Mouse (Mus musculus) macrophage (primary cell): ENCODE measurements around the gene Nme9. TPM values are rescaled to one million over a fixed set of nuclear protein-coding genes. Genes with fewer than 3 reads are reported as not detected.

Experiments used
- H3K27ac ChIP-seq: fragments of 350-480 bp; formaldehyde crosslinking; 2 replicates; pipeline ENCODE4 v1.9.0; 2021
- H3K36me3 ChIP-seq: fragments of 350-480 bp; formaldehyde crosslinking; 2 replicates; pipeline ENCODE4 v1.9.0; 2021; ENCODE audit errors: inconsistent target
- H3K4me3 ChIP-seq: fragments of 350-480 bp; formaldehyde crosslinking; 2 replicates; pipeline ENCODE4 v1.9.0; 2021; ENCODE audit errors: inconsistent target
- H3K79me2 ChIP-seq: fragments of 350-480 bp; formaldehyde crosslinking; 2 replicates; pipeline ENCODE4 v1.9.0; 2021; ENCODE audit errors: inconsistent target
- WGBS: methylation state at CpG from one replicate; pipeline ENCODE4 v1.1.7; 2026; ENCODE audit warnings: inconsistent platforms; ENCODE audit not compliant: missing documents; 5-methylcytosine and 5-hydroxymethylcytosine counted together
- polyA plus RNA-seq: library from polyadenylated mRNA; stranded (reverse); fragments of 250-400 nt; gene quantifications from 3 replicates; pipeline ENCODE4 v1.2.4, GENCODE M21; 2018; ENCODE audit warnings: inconsistent platforms

The Nme9 gene
- polyA plus RNA-seq, 1 experiment from 2014 or later: not detected

DNA sequence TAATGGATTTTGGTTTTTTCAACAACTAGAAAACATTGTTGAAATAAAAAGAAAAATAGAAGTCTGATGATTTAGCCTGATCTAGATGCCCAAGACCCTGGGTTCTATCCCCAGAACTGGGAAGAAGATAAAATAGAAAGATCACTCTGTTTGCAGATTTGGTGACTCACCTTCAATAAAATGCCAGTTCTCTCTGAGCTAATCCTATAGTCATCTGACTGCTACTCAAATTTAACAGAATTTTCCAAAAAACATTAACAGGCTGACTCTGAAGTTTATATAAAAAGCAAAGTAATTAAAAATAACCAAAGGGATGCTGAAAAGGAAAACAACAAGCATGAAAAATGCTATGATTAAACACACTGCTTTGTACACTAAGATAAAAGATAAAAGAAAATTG lies 5.0 kb upstream of the Nme9 start:
- Histone ChIP-seq H3K79me2 (no peaks in the 10 kb centered on the region), H3K36me3 (no peaks in the 10 kb centered on the region), H3K4me3 (no peak overlapping the region), H3K27ac (no peak overlapping the region)

DNA sequence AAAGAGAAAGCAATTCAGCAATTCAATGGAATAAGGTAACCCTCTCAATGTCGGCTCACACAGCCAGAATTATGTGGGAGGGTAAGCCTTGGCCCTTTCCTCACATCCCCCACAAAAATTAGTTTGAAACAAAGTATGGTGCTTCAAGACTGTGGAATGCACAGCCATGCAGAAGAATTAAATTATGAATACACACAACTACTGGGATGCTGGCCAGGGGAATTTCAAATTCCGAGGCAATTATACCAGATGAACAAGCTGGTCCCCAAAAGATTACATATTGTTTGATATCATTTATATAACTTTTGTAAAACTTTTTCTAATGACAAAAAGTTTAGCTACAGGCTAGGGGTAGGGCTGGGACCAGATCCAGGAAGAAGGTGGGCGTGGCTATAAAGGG lies 4.0 kb upstream of the Nme9 start:
- no peaks in the 10 kb centered on the region for H3K36me3 ChIP-seq
- H3K4me3 ChIP-seq: no peak overlapping the region
- no peaks in the 10 kb centered on the region for H3K79me2 ChIP-seq
- no peak overlapping the region for H3K27ac ChIP-seq
- 93% methylated on average over 3 of the region's 3 CpGs for WGBS

- Histone ChIP-seq H3K79me2 (no peaks in the 10 kb centered on the region), H3K36me3 (no peaks in the 10 kb centered on the region), H3K4me3 (no peak overlapping the region), H3K27ac (no peak overlapping the region)
- 34% methylated on average over 8 of the region's 9 CpGs for WGBS
Observed at GRCm38 (mm10) chr9:99449886-99450647, 1.2 kb upstream of the Nme9 start.

GRCm38 (mm10) chr9:99454211-99454610 lies 2.9 kb downstream of the Nme9 start:
- 67% methylated on average over 4 of the region's 4 CpGs for WGBS
- no peaks in the 10 kb centered on the region for H3K36me3 ChIP-seq
- no peaks in the 10 kb centered on the region for H3K79me2 ChIP-seq
- H3K4me3 ChIP-seq: no peak overlapping the region
- H3K27ac ChIP-seq: no peak overlapping the region

GRCm38 (mm10) chr9:99458529-99459208 lies 7.4 kb downstream of the Nme9 start:
- Histone ChIP-seq H3K27ac (no peak overlapping the region), H3K4me3 (no peak overlapping the region), H3K79me2 (no peaks in the 10 kb centered on the region), H3K36me3 (no peaks in the 10 kb centered on the region)
- WGBS: 38% methylated on average over 12 of the region's 12 CpGs

DNA sequence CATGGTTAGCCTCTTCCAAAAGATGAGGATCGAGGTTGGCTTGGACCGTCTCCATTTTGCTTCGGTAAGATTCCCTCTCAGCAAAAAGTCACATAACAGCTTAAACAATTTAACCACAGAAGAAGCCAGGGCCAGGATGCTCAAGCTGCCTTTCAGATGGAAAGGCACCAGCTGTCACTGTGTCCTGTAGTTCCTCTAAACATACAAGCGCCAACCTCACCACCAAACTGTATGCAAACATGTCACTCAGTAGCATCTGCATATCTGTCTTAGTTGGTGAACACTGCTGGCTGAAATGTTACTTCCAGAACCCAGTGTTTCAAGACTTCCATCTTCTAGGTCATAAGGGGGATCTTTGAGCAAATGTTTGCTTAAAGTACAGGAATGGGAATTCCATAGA lies 8.5 kb downstream of the Nme9 start:
- no peak overlapping the region for H3K27ac ChIP-seq
- no peaks in the 10 kb centered on the region for H3K36me3 ChIP-seq
- H3K4me3 ChIP-seq: no peak overlapping the region
- WGBS: 81% methylated on average over 4 of the region's 4 CpGs
- H3K79me2 ChIP-seq: no peaks in the 10 kb centered on the region

DNA sequence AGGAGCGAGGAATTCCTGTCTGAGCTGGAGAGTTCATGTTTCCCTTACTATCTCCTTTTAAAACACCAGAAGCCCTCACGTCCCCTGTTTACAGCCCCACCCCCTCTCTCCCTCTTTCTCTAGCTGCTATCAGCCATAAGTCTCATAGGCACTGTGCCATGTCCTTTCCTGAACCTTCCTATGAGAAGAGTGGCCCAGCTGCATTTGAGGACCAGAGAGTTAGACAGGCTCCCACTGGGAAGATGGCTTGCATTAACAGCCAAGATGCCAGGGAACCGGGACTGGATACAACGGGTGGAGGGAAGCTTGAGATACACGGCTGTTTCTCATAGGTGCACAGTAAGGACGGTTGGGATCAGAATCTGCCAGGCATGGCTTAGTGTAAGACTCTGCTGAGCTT lies 13.6 kb downstream of the Nme9 start:
- no peaks in the 10 kb centered on the region for H3K36me3 ChIP-seq
- no peak overlapping the region for H3K27ac ChIP-seq
- WGBS: 85% methylated on average over 6 of the region's 6 CpGs
- no peak overlapping the region for H3K4me3 ChIP-seq
- no peaks in the 10 kb centered on the region for H3K79me2 ChIP-seq

DNA sequence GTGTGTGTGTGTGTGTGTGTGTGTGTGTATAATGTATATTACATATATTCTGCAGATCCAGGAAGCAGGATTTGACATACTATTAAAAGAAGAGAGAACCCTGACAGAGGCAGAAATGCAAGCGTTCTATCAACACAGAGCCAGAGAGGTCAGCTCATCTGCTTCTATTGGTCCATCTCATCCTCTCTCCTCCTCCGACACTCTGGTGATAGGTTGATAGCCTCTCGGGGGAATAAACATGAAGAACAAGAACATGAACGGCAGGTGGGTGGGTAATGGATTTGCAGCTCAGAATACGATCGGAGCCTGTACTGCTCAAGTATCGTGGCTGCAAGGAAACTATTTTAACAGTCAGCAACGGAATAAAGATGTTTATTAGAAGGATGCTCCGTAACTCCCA lies 17.3 kb downstream of the Nme9 start:
- Histone ChIP-seq H3K4me3 (no peak overlapping the region), H3K27ac (no peak overlapping the region), H3K79me2 (no peaks in the 10 kb centered on the region), H3K36me3 (no peaks in the 10 kb centered on the region)
- 90% methylated on average over 7 of the region's 9 CpGs for WGBS

DNA sequence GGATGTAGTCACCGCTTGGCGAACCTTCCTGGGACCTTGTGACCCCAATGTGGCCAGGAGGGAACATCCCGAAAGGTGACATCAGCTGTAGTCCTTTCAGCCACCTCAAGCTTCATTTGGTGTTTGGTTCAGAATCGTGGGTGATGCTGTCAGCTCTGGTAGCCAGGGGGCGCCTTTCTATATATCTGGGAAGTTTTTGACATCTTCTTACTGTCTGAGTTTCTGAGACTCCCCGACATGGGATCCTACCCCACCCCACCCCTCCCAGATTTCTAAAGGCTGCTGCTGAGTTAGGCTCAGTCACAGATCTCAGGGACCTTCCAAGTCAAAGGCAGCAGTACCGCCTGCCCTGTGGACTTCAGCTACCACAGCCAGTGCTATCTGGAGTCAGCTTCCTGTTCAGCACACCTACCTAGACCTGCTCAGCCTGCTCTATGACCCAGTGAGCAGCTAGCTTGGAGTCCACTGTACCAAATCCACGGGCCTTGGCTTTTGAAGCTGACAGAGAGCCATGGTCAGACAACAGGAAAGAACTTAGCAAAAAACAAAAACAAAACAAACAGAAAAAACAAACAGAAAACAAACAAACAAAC lies 18.5 kb downstream of the Nme9 start:
- H3K79me2 ChIP-seq: no peaks in the 10 kb centered on the region
- no peaks in the 10 kb centered on the region for H3K36me3 ChIP-seq
- H3K27ac ChIP-seq: no peak overlapping the region
- 50% methylated on average over 8 of the region's 8 CpGs for WGBS
- H3K4me3 ChIP-seq: no peak overlapping the region

DNA sequence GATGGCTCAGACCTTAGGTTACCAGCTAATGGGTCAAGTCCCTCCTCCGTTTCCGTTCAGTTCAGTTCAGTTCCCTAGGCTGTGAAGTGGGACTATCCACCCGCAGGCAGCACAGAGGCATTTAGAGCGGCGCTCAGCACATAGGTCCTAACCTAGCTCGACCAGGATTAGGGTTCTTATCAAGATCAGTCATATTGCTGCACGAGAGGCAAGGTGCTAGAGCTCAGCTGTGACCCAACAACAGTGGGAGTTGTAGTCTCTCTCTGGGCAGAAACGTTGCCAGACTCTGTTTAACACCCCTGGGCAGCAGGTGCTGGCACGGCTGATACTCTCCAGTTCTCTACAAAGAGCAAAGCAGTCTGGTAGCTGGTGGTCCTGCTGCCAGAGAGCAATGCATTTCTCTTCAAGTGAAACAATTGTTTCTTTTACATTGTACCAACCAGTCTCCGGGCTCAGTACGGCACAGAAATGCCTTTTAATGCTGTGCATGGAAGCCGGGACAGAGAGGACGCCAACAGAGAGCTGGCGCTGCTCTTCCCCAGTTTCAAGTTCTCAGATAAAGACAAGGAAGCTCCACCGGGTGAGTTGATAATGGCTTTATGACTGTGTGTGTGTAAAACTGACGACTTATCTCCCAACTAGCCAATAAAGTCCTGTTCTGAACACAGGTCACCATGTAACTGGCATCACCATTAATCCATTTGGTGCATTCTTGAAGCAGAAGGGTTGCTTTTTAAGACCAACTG lies 19.2 kb downstream of the Nme9 start:
- H3K36me3 ChIP-seq: no peaks in the 10 kb centered on the region
- H3K4me3 ChIP-seq: no peak overlapping the region
- no peaks in the 10 kb centered on the region for H3K79me2 ChIP-seq
- 67% methylated on average over 16 of the region's 16 CpGs for WGBS
- H3K27ac ChIP-seq: no peak overlapping the region

DNA sequence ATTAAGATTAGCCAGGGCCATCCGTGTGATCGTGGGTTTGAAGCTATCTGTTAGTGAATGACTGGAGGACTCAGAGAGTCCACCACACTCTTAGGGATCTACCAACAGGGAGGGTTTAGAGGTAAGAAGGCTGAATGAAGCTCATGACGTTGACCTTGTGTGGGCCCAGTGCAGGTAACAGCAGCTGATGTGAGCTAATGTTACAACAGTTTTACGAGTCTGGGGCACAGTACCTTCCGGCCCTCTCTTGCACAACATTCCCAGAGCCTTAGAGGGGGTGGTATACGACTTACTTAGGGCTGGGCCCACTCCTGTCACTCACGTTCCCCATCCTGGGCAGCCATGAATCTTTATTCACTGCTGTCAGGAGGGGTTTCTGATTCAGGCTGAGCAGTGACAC lies 20.1 kb downstream of the Nme9 start:
- Histone ChIP-seq H3K36me3 (no peaks in the 10 kb centered on the region), H3K27ac (no peak overlapping the region), H3K79me2 (no peaks in the 10 kb centered on the region), H3K4me3 (no peak overlapping the region)
- WGBS: 73% methylated on average over 7 of the region's 7 CpGs

DNA sequence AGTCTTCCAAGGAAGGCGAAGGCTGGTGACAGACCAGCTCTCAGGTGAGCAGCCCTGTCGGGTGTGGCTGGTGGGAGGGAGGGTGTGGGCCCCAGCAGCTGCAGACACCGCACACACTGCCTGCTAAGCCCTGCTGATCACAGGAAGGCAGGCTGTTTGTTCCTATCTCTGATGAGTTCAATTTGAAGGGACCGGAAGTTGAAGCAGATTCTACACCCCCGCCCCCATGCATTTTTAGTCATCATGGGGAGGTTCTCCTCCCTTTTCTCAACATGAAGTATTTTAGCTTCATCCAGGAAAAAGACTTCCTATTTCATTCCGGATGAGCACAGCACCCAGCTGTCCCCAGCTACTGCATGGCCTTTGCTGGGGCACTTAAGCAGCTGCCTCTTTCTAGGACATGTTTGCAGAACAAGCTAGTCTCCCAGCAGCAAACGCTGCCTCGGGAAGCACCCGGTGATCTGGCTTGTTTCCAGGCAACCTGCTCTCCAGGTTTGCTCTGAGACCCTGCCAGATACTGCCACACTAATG lies 28.0 kb downstream of the Nme9 start:
- WGBS: 78% methylated on average over 9 of the region's 9 CpGs
- Histone ChIP-seq H3K79me2 (no peaks in the 10 kb centered on the region), H3K4me3 (no peak overlapping the region), H3K27ac (no peak overlapping the region), H3K36me3 (peaks cover 18% of the 10 kb centered on the region; the same call in 1 of the 2 replicates)

GRCm38 (mm10) chr9:99480764-99481163 lies 29.5 kb downstream of the Nme9 start:
- Histone ChIP-seq H3K79me2 (no peaks in the 10 kb centered on the region), H3K4me3 (no peak overlapping the region), H3K36me3 (peaks cover 23% of the 10 kb centered on the region; the same call in 1 of the 2 replicates), H3K27ac (no peak overlapping the region)
- 100% methylated on average over 4 of the region's 4 CpGs for WGBS

- no peak overlapping the region for H3K4me3 ChIP-seq
- no peak overlapping the region for H3K27ac ChIP-seq
- H3K36me3 ChIP-seq: peaks cover 46% of the 10 kb centered on the region; the same call in 1 of the 2 replicates
- WGBS: 94% methylated on average over 4 of the region's 4 CpGs
- no peaks in the 10 kb centered on the region for H3K79me2 ChIP-seq
Observed at GRCm38 (mm10) chr9:99483191-99483590, 31.9 kb downstream of the Nme9 start.
